Mouse (Mus musculus) retina, postnatal 7 days (tissue): ENCODE measurements around the gene Taar8b.
A peak's percentile ranks its signal among the peaks of the same experiment; 100 is the strongest.
"Not testable (repeated sequence)": the region's sequence is repeated elsewhere in the genome, so short reads cannot be mapped to it uniquely, and the experiment has no call there.

Source experiments
- DNase-seq: peaks from one replicate; pipeline ENCODE4 v3.0.0-alpha.2; 2012; ENCODE audit warnings: low read depth, low spot score

The Taar8b gene

GRCm38 (mm10) chr10:24092194-24092593 lies at the start of gene Taar8b:
Gene Taar8b (minus strand): TSS chr10:24092294.
- DNase-seq: no peak

DNA sequence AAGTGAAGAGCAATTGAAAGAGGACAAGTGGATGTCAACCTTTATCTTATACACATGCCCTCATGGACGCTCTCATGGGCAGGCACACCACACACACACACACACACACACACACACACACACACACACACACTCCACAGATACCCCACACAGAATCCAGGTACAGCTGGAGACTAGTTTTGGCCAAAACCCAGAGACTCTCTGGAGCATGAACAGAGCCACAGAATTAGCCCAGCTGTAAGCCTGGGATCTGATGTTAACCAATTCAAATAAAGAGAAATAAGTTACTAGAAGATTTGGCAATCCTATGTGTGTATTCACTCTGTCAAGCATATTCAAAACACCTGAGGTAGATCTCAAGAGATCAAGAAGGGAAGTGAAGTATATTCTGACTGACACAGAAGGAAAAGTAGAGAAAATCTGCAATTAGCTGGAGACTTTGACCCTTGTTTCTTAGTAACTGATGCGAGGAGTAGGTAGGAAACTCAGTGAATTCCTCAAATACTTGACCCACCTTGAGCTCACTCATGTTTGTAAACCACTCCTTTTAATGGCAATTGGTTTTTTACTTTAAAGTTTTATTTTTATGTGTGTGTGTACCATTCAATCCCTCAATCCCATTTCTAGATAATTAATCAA lies 46.6 kb upstream of the Taar8b start:
- no peak for DNase-seq

- DNase-seq: no peak
Observed at GRCm38 (mm10) chr10:24134071-24134645, 42.1 kb upstream of the Taar8b start.

- no peak for DNase-seq
Observed at GRCm38 (mm10) chr10:24133132-24133531, 41.0 kb upstream of the Taar8b start.

DNA sequence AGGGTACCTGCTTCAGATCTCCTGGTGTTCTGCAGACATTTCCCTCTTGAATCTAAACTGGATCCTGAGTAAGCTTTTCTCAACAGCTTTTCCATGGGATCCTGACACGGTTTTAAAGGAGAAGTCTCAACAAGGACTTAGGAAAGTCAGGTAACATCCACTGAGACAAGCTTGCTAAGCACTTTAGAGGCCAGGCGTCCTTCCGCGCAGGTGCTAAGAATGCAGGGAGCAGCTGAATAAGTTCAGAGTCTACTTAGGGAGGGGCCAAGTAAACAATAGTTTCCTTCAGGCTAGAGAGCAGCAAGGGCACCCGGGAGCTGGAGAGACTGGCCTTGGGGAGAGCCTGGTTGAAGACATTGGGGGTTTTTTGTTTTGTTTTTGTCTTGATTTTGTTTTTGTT lies 40.2 kb upstream of the Taar8b start:
- DNase-seq: no peak

- DNase-seq: peak; percentile 52
Observed at GRCm38 (mm10) chr10:24131451-24132262, 39.6 kb upstream of the Taar8b start.

GRCm38 (mm10) chr10:24111116-24111778 lies 19.2 kb upstream of the Taar8b start:
- DNase-seq: peak; percentile 49

DNA sequence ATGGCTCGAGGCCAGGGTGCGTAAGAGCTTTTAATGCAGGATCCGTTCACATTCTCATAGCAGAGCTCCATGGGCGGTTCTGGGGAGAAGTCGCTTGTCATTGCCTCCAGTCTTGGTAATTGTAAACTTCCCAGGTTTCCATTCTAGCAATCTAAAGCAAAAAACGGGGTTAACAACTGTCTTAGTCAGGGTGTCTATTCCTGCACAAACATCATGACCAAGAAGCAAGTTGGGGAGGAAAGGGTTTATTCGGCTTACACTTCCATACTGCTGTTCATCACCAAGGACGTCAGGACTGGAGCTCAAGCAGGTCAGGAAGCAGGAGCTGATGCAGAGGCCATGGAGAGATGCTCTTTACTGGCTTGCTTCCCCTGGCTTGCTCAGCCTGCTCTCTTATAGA lies 17.3 kb upstream of the Taar8b start, which contains the start of gene Taar9:
Gene Taar9, minus strand, starts transcription at position 101 of the 400 bp plus-strand sequence.
- not testable (repeated sequence) for DNase-seq

- DNase-seq: no peak
Observed at GRCm38 (mm10) chr10:24108236-24108635, 16.1 kb upstream of the Taar8b start.

GRCm38 (mm10) chr10:24107747-24108146 lies 15.7 kb upstream of the Taar8b start:
- DNase-seq: no peak

DNA sequence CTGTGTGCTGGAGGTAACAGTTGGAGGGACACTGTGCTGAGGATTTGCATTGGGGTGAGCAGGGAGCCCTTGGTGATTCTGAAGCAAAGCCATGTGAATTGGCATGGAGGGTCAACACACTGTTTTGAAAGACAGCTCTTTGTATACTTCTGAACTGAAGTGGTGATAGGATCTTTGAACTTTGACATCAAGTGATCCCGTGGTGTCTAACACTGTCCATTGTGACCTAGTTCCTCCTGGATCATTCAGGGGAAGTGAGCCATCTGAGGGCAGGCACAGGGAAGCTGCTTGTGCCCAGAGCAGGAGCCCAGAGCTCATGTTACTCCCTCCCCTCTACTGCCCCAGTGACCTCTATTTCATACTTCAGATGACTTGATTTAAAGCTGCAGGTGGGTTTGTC lies 11.2 kb upstream of the Taar8b start:
- not testable (repeated sequence) for DNase-seq

DNA sequence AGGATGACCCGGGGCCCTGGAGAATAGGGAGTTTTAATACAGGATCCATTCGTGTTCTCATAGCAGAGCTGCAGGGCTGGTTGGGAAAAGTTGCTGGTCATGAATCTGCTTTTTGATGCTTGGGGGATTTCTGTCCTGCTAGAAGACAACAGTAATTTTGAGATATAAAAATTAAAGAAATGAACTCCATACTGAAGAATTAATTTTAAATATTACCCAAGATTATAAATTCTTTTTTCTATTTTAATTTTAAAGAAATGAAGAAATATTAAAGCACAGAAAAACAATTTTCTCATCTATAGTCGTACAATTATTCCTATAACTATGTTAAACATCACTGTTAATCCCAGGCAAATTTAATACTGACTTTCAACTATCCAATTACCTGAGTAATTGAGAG lies 9.7 kb upstream of the Taar8b start, which contains the start of gene Taar8c:
Gene Taar8c, minus strand, starts transcription at position 101 of the 400 bp plus-strand sequence.
- not testable (repeated sequence) for DNase-seq

- DNase-seq: not testable (repeated sequence)
Observed at GRCm38 (mm10) chr10:24097010-24097409, 4.9 kb upstream of the Taar8b start.

DNA sequence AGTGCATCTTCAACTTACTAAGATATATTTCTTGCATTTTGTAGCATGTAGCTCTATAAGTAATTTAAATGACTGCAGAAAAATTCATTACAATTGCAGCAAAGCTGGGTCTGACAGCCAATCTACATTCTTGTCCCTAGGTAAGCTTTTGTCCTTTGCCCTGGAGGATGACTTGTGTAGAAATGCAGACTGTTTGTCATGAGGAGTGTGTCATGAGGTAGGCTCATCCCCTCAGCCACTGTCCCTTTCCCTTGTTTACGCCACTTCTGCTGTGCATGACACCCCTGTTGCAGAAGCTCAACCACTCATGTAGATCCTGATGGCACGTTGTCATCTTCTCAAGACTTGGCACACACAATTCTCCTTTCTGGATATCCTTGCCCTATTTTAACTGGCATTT lies 4.9 kb downstream of the Taar8b start:
- DNase-seq: no peak

GRCm38 (mm10) chr10:24086555-24086954 lies 5.5 kb downstream of the Taar8b start:
- no peak for DNase-seq

DNA sequence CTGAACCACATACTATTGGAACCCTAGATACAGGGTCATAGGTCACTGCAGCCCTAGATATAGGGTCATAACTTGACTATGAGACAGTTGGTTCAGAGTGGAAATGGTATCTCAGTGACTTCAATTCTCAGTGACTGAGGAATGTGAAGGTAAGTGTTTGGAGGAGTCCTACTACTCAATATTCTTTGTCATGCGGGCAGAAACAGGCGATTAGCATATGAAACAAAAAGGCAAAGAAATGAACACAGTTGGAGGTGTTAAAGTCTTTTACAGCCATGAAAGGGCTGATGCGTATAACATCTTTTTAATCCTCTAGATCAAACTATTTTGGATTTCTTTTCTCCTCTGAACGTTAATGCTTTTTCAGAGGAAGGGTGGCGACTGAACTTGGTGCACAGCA lies 6.2 kb downstream of the Taar8b start:
- no peak for DNase-seq

DNA sequence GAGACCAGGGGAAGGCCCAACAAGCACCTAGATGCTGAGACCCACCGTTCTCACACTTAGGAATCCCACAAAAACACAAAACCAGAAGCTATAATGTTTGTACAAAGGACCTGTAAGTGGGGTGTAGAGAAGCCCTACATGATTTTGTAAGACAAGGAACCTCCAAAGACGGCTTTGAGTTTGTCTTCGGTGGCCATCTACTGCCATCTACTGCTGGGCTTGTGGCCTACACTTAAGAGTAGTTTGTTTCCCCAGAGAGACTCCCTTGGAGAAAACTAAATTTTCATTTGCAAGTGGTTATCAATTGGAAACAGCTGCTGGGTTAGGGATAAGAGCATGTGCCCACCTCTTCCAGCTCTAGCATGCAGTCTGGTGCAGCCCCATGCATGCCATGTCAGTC lies 11.9 kb downstream of the Taar8b start:
- DNase-seq: peak; percentile 13

DNA sequence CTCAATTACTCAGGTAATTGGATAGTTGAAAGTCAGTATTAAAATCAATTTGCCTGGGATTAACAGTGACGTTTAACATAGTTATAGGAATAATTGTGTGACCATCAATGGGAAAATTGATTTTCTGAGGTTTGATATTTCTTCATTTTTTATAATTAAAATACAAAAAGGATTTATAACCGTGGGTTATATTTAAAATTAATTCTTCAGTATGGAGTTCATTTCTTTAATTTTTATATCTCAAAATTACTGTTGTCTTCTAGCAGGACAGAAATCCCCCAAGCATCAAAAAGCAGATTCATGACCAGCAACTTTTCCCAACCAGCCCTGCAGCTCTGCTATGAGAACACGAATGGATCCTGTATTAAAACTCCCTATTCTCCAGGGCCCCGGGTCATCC lies 15.9 kb downstream of the Taar8b start, which contains the start of gene Taar8a:
Gene Taar8a, plus strand, starts transcription at position 301 of the 400 bp plus-strand sequence.
- DNase-seq: not testable (repeated sequence)

- not testable (repeated sequence) for DNase-seq
Observed at GRCm38 (mm10) chr10:24074751-24075150, 17.3 kb downstream of the Taar8b start.

DNA sequence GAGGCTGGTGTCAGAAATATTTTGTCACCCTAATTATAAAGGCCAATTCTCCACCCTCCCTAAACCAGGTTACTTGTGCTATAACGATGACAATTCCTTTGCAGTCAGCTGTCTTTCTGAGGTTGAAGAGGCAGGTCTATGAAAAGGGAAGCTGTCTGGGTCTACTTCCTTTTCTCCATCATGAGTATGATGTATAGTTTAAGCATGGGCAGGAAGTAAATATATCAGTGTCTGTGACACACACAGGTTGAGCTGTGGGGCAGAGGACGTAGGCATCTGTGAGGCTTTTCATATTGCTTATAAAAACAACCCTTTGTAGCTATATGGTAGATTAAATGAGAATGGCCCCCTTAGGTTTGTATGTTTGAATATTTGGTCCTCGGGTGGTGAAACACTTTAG lies 33.1 kb downstream of the Taar8b start:
- no peak for DNase-seq

DNA sequence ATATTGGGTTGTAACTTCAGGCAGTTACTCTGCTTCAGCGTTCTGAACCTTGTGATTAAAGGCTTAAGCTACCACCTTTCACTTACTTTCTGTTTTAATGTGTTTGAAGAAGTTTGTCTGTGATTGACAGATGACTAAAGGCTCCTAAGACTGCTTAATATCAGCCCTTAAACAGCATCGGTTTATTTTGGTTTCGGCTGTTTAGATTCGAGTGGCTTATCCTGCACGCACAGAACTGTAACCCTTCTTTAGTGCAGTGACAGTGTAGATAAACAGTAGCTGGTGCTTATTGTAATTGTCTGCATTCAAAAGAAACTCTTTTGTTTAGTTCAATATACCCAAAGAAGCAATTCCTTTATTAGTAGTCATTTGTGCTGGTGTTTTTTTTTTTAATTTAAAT lies 40.1 kb downstream of the Taar8b start:
- no peak for DNase-seq

DNA sequence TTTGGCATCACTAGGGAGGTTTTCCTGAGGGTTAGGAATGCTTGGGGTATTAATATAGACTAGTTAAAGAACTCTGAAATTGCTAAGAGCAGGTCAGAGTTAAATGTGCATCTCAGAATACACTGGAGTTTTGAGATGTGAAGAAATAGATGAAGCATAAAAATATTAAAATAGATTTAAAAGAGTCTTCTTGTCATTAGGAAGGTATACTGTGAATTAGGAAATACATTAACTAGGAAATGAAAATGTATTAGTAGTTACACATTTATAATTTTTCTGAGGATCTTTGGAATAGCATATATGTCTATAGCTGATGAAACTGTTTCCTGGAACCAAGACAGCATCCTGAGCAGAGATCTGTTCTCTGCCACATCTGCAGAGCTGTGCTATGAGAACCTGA lies 42.9 kb downstream of the Taar8b start, which contains the start of gene Taar7f:
Gene Taar7f, plus strand, starts transcription at position 301 of the 400 bp plus-strand sequence.
- no peak for DNase-seq
